Mouse (Mus musculus) MN1 (cell line): Measurements from ENCODE around the gene Capns1.
"Not testable (repeated sequence)": the region's sequence is repeated elsewhere in the genome, so short reads cannot be mapped to it uniquely, and the experiment has no call there.

Experiments
- DNase-seq: peaks from one replicate; pipeline ENCODE4 v3.0.0-alpha.2; 2016; ENCODE audit warnings: low spot score

The Capns1 gene

GRCm38 (mm10) chr7:30198481-30198971 is at the start of gene Capns1:
Gene Capns1, minus strand, starts transcription at chr7:30198811.
- DNase-seq, result peak; percentile 73

GRCm38 (mm10) chr7:30237374-30237773 is 38.8 kb upstream of the Capns1 start:
- DNase-seq, result not testable (repeated sequence)

- DNase-seq, result no peak
Measured at GRCm38 (mm10) chr7:30235625-30236024, 37.0 kb upstream of the Capns1 start, which contains the start of gene Ovol3. Gene Ovol3, minus strand, starts transcription at chr7:30235725.

- DNase-seq, result no peak
Measured at GRCm38 (mm10) chr7:30235091-30235490, 36.5 kb upstream of the Capns1 start.

GRCm38 (mm10) chr7:30234276-30234858 is 35.8 kb upstream of the Capns1 start:
- no peak for DNase-seq

GRCm38 (mm10) chr7:30233387-30233786 is 34.8 kb upstream of the Capns1 start:
- DNase-seq, result no peak

GRCm38 (mm10) chr7:30232631-30233148 is 34.1 kb upstream of the Capns1 start:
- peak; percentile 75 for DNase-seq

- DNase-seq, result peak; percentile 97
Measured at GRCm38 (mm10) chr7:30231669-30232454, 33.3 kb upstream of the Capns1 start, which contains the start of the genes Polr2i and Tbcb. Gene Polr2i, plus strand, starts transcription at chr7:30231948. Gene Tbcb, minus strand, starts transcription at chr7:30232272.

GRCm38 (mm10) chr7:30231328-30231668 is 32.7 kb upstream of the Capns1 start:
- DNase-seq, result no peak

GRCm38 (mm10) chr7:30224206-30224605 is 25.6 kb upstream of the Capns1 start:
- no peak for DNase-seq

- no peak for DNase-seq
Measured at GRCm38 (mm10) chr7:30222205-30222604, 23.6 kb upstream of the Capns1 start.

- no peak for DNase-seq
Measured at GRCm38 (mm10) chr7:30221433-30221832, 22.8 kb upstream of the Capns1 start.

GRCm38 (mm10) chr7:30220008-30220356 is 21.4 kb upstream of the Capns1 start:
- DNase-seq, result no peak

- DNase-seq, result no peak
Measured at GRCm38 (mm10) chr7:30219293-30220007, 20.8 kb upstream of the Capns1 start.

- DNase-seq, result no peak
Measured at GRCm38 (mm10) chr7:30217277-30217676, 18.7 kb upstream of the Capns1 start.

- DNase-seq, result peak; percentile 83
Measured at GRCm38 (mm10) chr7:30216723-30217151, 18.1 kb upstream of the Capns1 start.

- DNase-seq, result no peak
Measured at GRCm38 (mm10) chr7:30215875-30216274, 17.3 kb upstream of the Capns1 start.

- DNase-seq, result no peak
Measured at GRCm38 (mm10) chr7:30213881-30214280, 15.3 kb upstream of the Capns1 start.

GRCm38 (mm10) chr7:30211025-30211424 is 12.4 kb upstream of the Capns1 start:
- no peak for DNase-seq

- not testable (repeated sequence) for DNase-seq
Measured at GRCm38 (mm10) chr7:30206364-30206763, 7.8 kb upstream of the Capns1 start.

- DNase-seq, result peak; percentile 73
Measured at GRCm38 (mm10) chr7:30205383-30205782, 6.8 kb upstream of the Capns1 start.

GRCm38 (mm10) chr7:30204380-30204779 is 5.8 kb upstream of the Capns1 start:
- DNase-seq, result peak; percentile 59
